Mouse (Mus musculus) intestine, postnatal 0 days (tissue): Measurements from ENCODE around the gene Gfra1. TPM values are rescaled to one million over a fixed set of nuclear protein-coding genes. Genes with fewer than 3 reads are reported as not detected.

Experiments
- ATAC-seq: fragments of 200-750 bp; cut with Nextera tagmentation; 2 replicates; pipeline ENCODE4 v1.8.0; 2017; ENCODE audit warnings: mild to moderate bottlenecking, moderate TSS enrichment, moderate library complexity
- H3K27ac ChIP-seq: fragments of 300-500 bp; sonication (generic); 2 replicates; pipeline ENCODE4 v1.5.1; 2014; ENCODE audit warnings: mild to moderate bottlenecking, low read depth, low read length, moderate library complexity
- H3K27me3 ChIP-seq: fragments of 300-500 bp; sonication (generic); replicated peaks from 2 replicates; pipeline ENCODE4 v1.6.1; 2014; ENCODE audit warnings: low read length, mixed read lengths; ENCODE audit not compliant: control insufficient read depth, insufficient read depth
- H3K36me3 ChIP-seq: fragments of 300-500 bp; sonication (generic); 2 replicates; pipeline ENCODE4 v1.6.1; 2014; ENCODE audit warnings: mild to moderate bottlenecking, moderate library complexity; ENCODE audit not compliant: control insufficient read depth, insufficient read depth
- H3K4me1 ChIP-seq: fragments of 300-500 bp; sonication (generic); replicated peaks from 2 replicates; pipeline ENCODE4 v1.6.1; 2014; ENCODE audit warnings: antibody characterized with exemption, low read length, mixed read lengths; ENCODE audit not compliant: control insufficient read depth, insufficient read depth
- H3K4me2 ChIP-seq: fragments of 300-500 bp; sonication (generic); replicated peaks from 2 replicates; pipeline ENCODE4 v1.6.1; 2014; ENCODE audit warnings: low read depth, mild to moderate bottlenecking, moderate library complexity
- H3K4me3 ChIP-seq: fragments of 300-500 bp; sonication (generic); 2 replicates; pipeline ENCODE4 v1.5.1; 2014; ENCODE audit warnings: low read depth, low read length
- H3K9ac ChIP-seq: fragments of 300-500 bp; sonication (generic); 2 replicates; pipeline ENCODE4 v1.6.1; 2014; ENCODE audit warnings: mild to moderate bottlenecking, low read depth, low read length
- H3K9me3 ChIP-seq: fragments of 300-500 bp; sonication (generic); 2 replicates; pipeline ENCODE4 v1.6.1; 2016; ENCODE audit warnings: mixed run types; ENCODE audit not compliant: control insufficient read depth
- CTCF ChIP-seq: sonication (generic); IDR thresholded peaks from 2 replicates; pipeline ENCODE4 v1.5.1; 2016; ENCODE audit warnings: low read depth, mild to moderate bottlenecking, control low read depth, antibody characterized with exemption, moderate library complexity
- WGBS: fragments of 180-500 bp; shearing (Covaris S2); extraction: QIAGEN DNeasy Blood & Tissue Kit; methylation state at CpG from one replicate; pipeline ENCODE4 v1.1.7; 2014; 5-methylcytosine and 5-hydroxymethylcytosine counted together
- polyA plus RNA-seq: library from polyadenylated mRNA; unstranded; fragments of >200 nt; fragmentation: Nextera tagmentation; extraction: Ambion mirVana; gene quantifications from 2 replicates; pipeline ENCODE4 v1.2.1, GENCODE M21; 2015

The Gfra1 gene
- polyA plus RNA-seq, 1 experiment from 2014 or later, result 4.9 TPM

GRCm38 (mm10) chr19:58474251-58474650 lies 18.5 kb upstream of the Gfra1 start:
- WGBS, result 81% methylated on average over 3 of the region's 3 CpGs
- H3K4me3 ChIP-seq, result no peak overlapping the region
- no peak overlapping the region for H3K27ac ChIP-seq
- no peak for ATAC-seq
- H3K9me3 ChIP-seq, result no peaks in the 10 kb centered on the region
- no peak overlapping the region for H3K4me2 ChIP-seq
- H3K9ac ChIP-seq, result no peak overlapping the region
- no peaks in the 10 kb centered on the region for H3K27me3 ChIP-seq
- H3K4me1 ChIP-seq, result no peaks in the 10 kb centered on the region
- no peaks in the 10 kb centered on the region for H3K36me3 ChIP-seq
- no peak for TF ChIP-seq CTCF

- Histone ChIP-seq H3K27ac (no peak overlapping the region), H3K9ac (no peak overlapping the region), H3K4me3 (no peak overlapping the region), H3K4me2 (no peak overlapping the region), H3K27me3 (no peaks in the 10 kb centered on the region), H3K9me3 (no peaks in the 10 kb centered on the region), H3K36me3 (no peaks in the 10 kb centered on the region), H3K4me1 (no peaks in the 10 kb centered on the region)
- 20% methylated on average over 12 of the region's 12 CpGs for WGBS
- peak; percentile 91 for TF ChIP-seq CTCF
- no peak for ATAC-seq
Measured at GRCm38 (mm10) chr19:58469421-58469820, 13.7 kb upstream of the Gfra1 start.

- Histone ChIP-seq H3K4me2 (no peak overlapping the region), H3K4me3 (no peak overlapping the region)
- WGBS, result 56% methylated on average over 2 of the region's 2 CpGs
Measured at GRCm38 (mm10) chr19:58468331-58468730, 12.6 kb upstream of the Gfra1 start.

GRCm38 (mm10) chr19:58463755-58464154 lies 8.0 kb upstream of the Gfra1 start:
- no peaks in the 10 kb centered on the region for H3K9me3 ChIP-seq
- no peaks in the 10 kb centered on the region for H3K27me3 ChIP-seq
- no peaks in the 10 kb centered on the region for H3K36me3 ChIP-seq
- no peak overlapping the region for H3K9ac ChIP-seq
- WGBS, result 75% methylated on average over 3 of the region's 3 CpGs
- H3K4me3 ChIP-seq, result no peak overlapping the region
- H3K4me2 ChIP-seq, result no peak overlapping the region
- no peak overlapping the region for H3K27ac ChIP-seq
- TF ChIP-seq CTCF, result no peak
- H3K4me1 ChIP-seq, result no peaks in the 10 kb centered on the region
- no peak for ATAC-seq

More at GRCm38 (mm10) chr19:58468331-58468730, 12.6 kb upstream of the Gfra1 start:
- Histone ChIP-seq H3K36me3 (no peaks in the 10 kb centered on the region), H3K4me1 (no peaks in the 10 kb centered on the region), H3K9me3 (no peaks in the 10 kb centered on the region), H3K27ac (no peak overlapping the region), H3K9ac (no peak overlapping the region), H3K27me3 (no peaks in the 10 kb centered on the region)
- no peak for ATAC-seq
- TF ChIP-seq CTCF, result no peak

- no peak overlapping the region for H3K9ac ChIP-seq
- H3K27me3 ChIP-seq, result peaks cover 19% of the 10 kb centered on the region; the same call in 1 of the 2 replicates
- H3K9me3 ChIP-seq, result no peaks in the 10 kb centered on the region
- TF ChIP-seq CTCF, result no peak
- no peak overlapping the region for H3K27ac ChIP-seq
- H3K4me2 ChIP-seq, result no peak overlapping the region
- H3K4me1 ChIP-seq, result no peaks in the 10 kb centered on the region
- ATAC-seq, result no peak
- no peaks in the 10 kb centered on the region for H3K36me3 ChIP-seq
- 80% methylated on average over 13 of the region's 13 CpGs for WGBS
- no peak overlapping the region for H3K4me3 ChIP-seq
Measured at GRCm38 (mm10) chr19:58460361-58461022, 4.8 kb upstream of the Gfra1 start.

- 11% methylated on average over 16 of the region's 16 CpGs for WGBS
- Histone ChIP-seq H3K9me3 (no peaks in the 10 kb centered on the region), H3K9ac (no peak overlapping the region), H3K4me1 (no peaks in the 10 kb centered on the region; the same call in 1 of the 2 replicates), H3K27me3 (peaks cover 52% of the 10 kb centered on the region), H3K4me3 (peak overlapping the region; percentile 50; the same call in 1 of the 2 replicates), H3K4me2 (no peak overlapping the region), H3K27ac (no peak overlapping the region), H3K36me3 (no peaks in the 10 kb centered on the region)
- no peak for TF ChIP-seq CTCF
- ATAC-seq, result no peak
Measured at GRCm38 (mm10) chr19:58456491-58457061, 867 bp upstream of the Gfra1 start.
